Mouse (Mus musculus) c-Kit-negative CD71-positive TER-119-positive erythroid progenitor cells, embryonic 14.5 days (primary cell): ENCODE results near the gene Cadps2.

Experiments
- DNase-seq: peaks from one replicate; pipeline ENCODE4 v3.0.0-alpha.2; 2013; ENCODE audit warnings: low read depth, low spot score

The Cadps2 gene

GRCm38 (mm10) chr6:23567651-23568050 is 271.6 kb downstream of the Cadps2 start:
- DNase-seq: no peak

GRCm38 (mm10) chr6:23549874-23550273 is 289.3 kb downstream of the Cadps2 start:
- DNase-seq: no peak

GRCm38 (mm10) chr6:23523710-23524109 is 315.5 kb downstream of the Cadps2 start:
- DNase-seq: no peak

- DNase-seq: no peak
Observed at GRCm38 (mm10) chr6:23522556-23522955, 316.7 kb downstream of the Cadps2 start.

- no peak for DNase-seq
Observed at GRCm38 (mm10) chr6:23498611-23499010, 340.6 kb downstream of the Cadps2 start.

GRCm38 (mm10) chr6:23491804-23492203 is 347.4 kb downstream of the Cadps2 start:
- no peak for DNase-seq

GRCm38 (mm10) chr6:23490431-23490830 is 348.8 kb downstream of the Cadps2 start:
- DNase-seq: no peak

- no peak for DNase-seq
Observed at GRCm38 (mm10) chr6:23489046-23489445, 350.2 kb downstream of the Cadps2 start.

GRCm38 (mm10) chr6:23472686-23473085 is 366.5 kb downstream of the Cadps2 start:
- no peak for DNase-seq

GRCm38 (mm10) chr6:23471830-23472229 is 367.4 kb downstream of the Cadps2 start:
- DNase-seq: no peak

- no peak for DNase-seq
Observed at GRCm38 (mm10) chr6:23467885-23468284, 371.3 kb downstream of the Cadps2 start.

- DNase-seq: no peak
Observed at GRCm38 (mm10) chr6:23462600-23463280, 376.5 kb downstream of the Cadps2 start.

- DNase-seq: no peak
Observed at GRCm38 (mm10) chr6:23457748-23458147, 381.5 kb downstream of the Cadps2 start.

- DNase-seq: no peak
Observed at GRCm38 (mm10) chr6:23453907-23454306, 385.3 kb downstream of the Cadps2 start.

- DNase-seq: no peak
Observed at GRCm38 (mm10) chr6:23439897-23440296, 399.3 kb downstream of the Cadps2 start.

GRCm38 (mm10) chr6:23410256-23411049 is 428.8 kb downstream of the Cadps2 start:
- DNase-seq: no peak

- DNase-seq: no peak
Observed at GRCm38 (mm10) chr6:23394131-23394530, 445.1 kb downstream of the Cadps2 start.

GRCm38 (mm10) chr6:23392711-23393110 is 446.5 kb downstream of the Cadps2 start:
- DNase-seq: no peak

GRCm38 (mm10) chr6:23386711-23387110 is 452.5 kb downstream of the Cadps2 start:
- DNase-seq: no peak

GRCm38 (mm10) chr6:23383004-23383347 is 456.2 kb downstream of the Cadps2 start:
- no peak for DNase-seq

GRCm38 (mm10) chr6:23382283-23383003 is 456.8 kb downstream of the Cadps2 start:
- DNase-seq: no peak

GRCm38 (mm10) chr6:23376327-23376726 is 462.9 kb downstream of the Cadps2 start:
- DNase-seq: no peak
